Mouse (Mus musculus) megakaryocyte, embryonic 14.5 days (primary cell): ENCODE data around the gene Slc35e3. TPM values are rescaled to one million over a fixed set of nuclear protein-coding genes. Genes with fewer than 3 reads are reported as not detected.

ENCODE experiments used
- H3K27me3 ChIP-seq: replicated peaks from 2 replicates; pipeline ENCODE3; 2012; ENCODE audit warnings: inconsistent platforms
- H3K36me3 ChIP-seq: replicated peaks from 2 replicates; pipeline ENCODE3; 2012; ENCODE audit warnings: low read length, inconsistent platforms, mixed read lengths
- H3K4me1 ChIP-seq: 2 replicates; pipeline ENCODE4 v1.6.1; 2012; ENCODE audit warnings: inconsistent platforms
- H3K4me3 ChIP-seq: replicated peaks from 2 replicates; pipeline ENCODE3; 2012; ENCODE audit warnings: moderate library complexity, mild to moderate bottlenecking, inconsistent platforms
- H3K9me3 ChIP-seq: 2 replicates; pipeline ENCODE4 v1.6.1; 2012; ENCODE audit warnings: inconsistent platforms
- FLI1 ChIP-seq: IDR thresholded peaks from 2 replicates; pipeline ENCODE4 v1.6.1; 2012; ENCODE audit warnings: low read length, inconsistent platforms, mixed read lengths
- GATA1 ChIP-seq: IDR thresholded peaks from 3 replicates; pipeline ENCODE4 v1.6.1; 2012; ENCODE audit warnings: mixed read lengths, low read length, inconsistent platforms, borderline replicate concordance
- polyA plus RNA-seq: library from polyadenylated mRNA; stranded (reverse); fragments of >175 nt; gene quantifications from 2 replicates; pipeline ENCODE4 v1.2.3, GENCODE M21; 2012; ENCODE audit warnings: low replicate concordance; ENCODE audit not compliant: insufficient read depth

Gene Slc35e3
- polyA plus RNA-seq, 1 experiment: 0.47 TPM

GRCm38 (mm10) chr10:117755799-117756467 lies 9.8 kb upstream of the Slc35e3 start:
- peaks cover 95% of the 10 kb centered on the region for H3K36me3 ChIP-seq
- H3K4me1 ChIP-seq: peaks cover 16% of the 10 kb centered on the region
- no peaks in the 10 kb centered on the region for H3K9me3 ChIP-seq
- H3K4me3 ChIP-seq: peak overlapping the region; percentile 39
- TF ChIP-seq GATA1 (no peak), FLI1 (no peak)
- no peaks in the 10 kb centered on the region for H3K27me3 ChIP-seq

DNA sequence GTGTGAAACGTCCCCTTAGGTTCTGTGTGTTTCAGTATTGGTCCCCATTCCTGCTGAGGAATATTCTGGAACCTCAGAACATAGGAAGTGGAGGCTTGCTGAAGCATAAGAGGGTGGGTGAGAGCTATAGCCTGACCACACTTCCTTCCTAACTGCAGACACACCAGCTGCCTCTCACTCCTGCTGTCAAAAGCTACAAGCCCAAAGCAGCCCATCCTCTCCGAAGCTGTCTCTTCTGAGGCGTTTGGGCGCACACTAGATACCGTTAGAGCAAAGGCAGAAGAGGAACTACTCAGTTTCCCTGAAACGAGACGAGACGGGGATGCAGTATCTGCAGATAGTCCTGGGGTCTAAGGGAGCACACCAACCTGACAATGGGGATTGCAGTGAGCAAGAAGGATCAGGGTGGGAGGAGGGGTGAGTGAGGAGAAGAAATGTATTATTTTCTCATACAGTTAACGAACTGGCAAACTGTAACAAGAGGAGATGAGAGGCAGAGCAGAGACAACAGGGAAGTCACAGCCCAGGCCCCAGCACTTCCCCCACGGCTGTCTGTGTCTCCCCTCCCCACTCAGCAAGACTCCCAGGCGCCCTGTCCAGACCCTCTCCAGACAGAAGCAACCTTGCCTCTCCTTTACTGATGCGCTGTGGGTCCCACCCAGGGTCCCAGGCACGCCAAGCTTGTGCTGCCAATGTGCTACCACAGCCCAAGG lies 9.1 kb upstream of the Slc35e3 start:
- Histone ChIP-seq H3K4me3 (peak overlapping the region; percentile 66), H3K27me3 (no peaks in the 10 kb centered on the region), H3K4me1 (peaks cover 16% of the 10 kb centered on the region), H3K9me3 (peaks cover under 1% of the 10 kb centered on the region; the same call in 1 of the 2 replicates), H3K36me3 (peaks cover 94% of the 10 kb centered on the region)
- TF ChIP-seq GATA1: no peak
- no peak for TF ChIP-seq FLI1

DNA sequence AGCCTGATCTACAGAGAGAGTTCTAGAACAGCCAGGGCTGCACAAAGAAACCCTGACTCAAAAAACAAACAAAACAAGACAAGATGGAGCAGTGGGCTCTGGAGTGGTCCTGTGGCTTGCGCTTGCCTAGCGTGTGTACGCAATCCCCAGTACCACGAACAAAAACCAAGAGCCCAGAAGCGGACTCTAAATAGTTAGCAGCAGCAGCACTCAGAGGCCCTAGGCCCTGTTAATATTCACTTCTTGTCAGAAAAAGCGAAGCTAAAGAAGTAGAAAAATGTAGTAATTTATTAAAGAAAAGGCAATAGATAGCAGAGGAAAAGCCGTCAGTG lies 8.4 kb upstream of the Slc35e3 start:
- TF ChIP-seq FLI1: no peak
- TF ChIP-seq GATA1: no peak
- Histone ChIP-seq H3K4me1 (peaks cover 16% of the 10 kb centered on the region), H3K4me3 (no peak overlapping the region), H3K36me3 (peaks cover 93% of the 10 kb centered on the region), H3K9me3 (peaks cover 7% of the 10 kb centered on the region), H3K27me3 (no peaks in the 10 kb centered on the region)

GRCm38 (mm10) chr10:117753711-117754608 lies 7.8 kb upstream of the Slc35e3 start:
- Histone ChIP-seq H3K27me3 (no peaks in the 10 kb centered on the region), H3K4me1 (peaks cover 16% of the 10 kb centered on the region), H3K9me3 (peaks cover 7% of the 10 kb centered on the region), H3K4me3 (no peak overlapping the region), H3K36me3 (peaks cover 93% of the 10 kb centered on the region)
- TF ChIP-seq FLI1 (no peak), GATA1 (no peak)

- Histone ChIP-seq H3K4me3 (no peak overlapping the region), H3K4me1 (peaks cover 16% of the 10 kb centered on the region), H3K27me3 (no peaks in the 10 kb centered on the region), H3K36me3 (peaks cover 93% of the 10 kb centered on the region), H3K9me3 (peaks cover 7% of the 10 kb centered on the region)
- TF ChIP-seq GATA1 (no peak), FLI1 (no peak)
Observed at GRCm38 (mm10) chr10:117752851-117753647, 6.9 kb upstream of the Slc35e3 start.

DNA sequence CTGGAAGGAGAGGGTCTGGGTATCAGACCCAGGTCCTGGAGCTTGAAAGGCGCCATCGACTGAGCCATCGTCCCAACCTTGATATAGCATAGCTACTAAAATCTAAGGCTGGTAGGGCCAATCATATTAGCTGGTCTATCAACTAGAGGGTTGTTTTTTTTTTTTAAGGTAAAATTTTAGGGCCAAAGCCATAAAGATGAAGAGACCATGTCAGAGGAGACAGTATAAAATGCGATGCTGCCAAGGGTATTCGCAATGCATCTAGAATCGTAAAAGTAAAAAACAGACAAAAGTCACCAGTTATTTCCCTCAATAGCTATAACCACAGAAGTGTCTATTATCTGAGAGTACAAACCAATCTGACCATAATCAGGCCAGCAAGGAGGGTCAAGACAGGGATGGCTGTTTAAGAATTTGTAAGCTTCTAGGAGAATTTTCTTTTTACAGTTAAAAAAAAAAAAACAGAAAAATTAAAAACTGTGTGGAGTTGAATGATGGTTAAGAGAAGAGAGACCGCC lies 6.2 kb upstream of the Slc35e3 start:
- no peak for TF ChIP-seq GATA1
- TF ChIP-seq FLI1: no peak
- Histone ChIP-seq H3K36me3 (peaks cover 90% of the 10 kb centered on the region), H3K4me3 (no peak overlapping the region), H3K27me3 (no peaks in the 10 kb centered on the region), H3K4me1 (peaks cover 20% of the 10 kb centered on the region), H3K9me3 (peaks cover 7% of the 10 kb centered on the region)

GRCm38 (mm10) chr10:117751744-117752143 lies 5.6 kb upstream of the Slc35e3 start:
- H3K4me3 ChIP-seq: no peak overlapping the region
- peaks cover 7% of the 10 kb centered on the region for H3K9me3 ChIP-seq
- TF ChIP-seq FLI1: no peak
- TF ChIP-seq GATA1: no peak
- H3K36me3 ChIP-seq: peaks cover 84% of the 10 kb centered on the region
- no peaks in the 10 kb centered on the region for H3K27me3 ChIP-seq
- peaks cover 20% of the 10 kb centered on the region for H3K4me1 ChIP-seq

- no peak for TF ChIP-seq GATA1
- TF ChIP-seq FLI1: no peak
- H3K4me3 ChIP-seq: no peak overlapping the region
- peaks cover 20% of the 10 kb centered on the region for H3K4me1 ChIP-seq
- H3K27me3 ChIP-seq: no peaks in the 10 kb centered on the region
- H3K36me3 ChIP-seq: peaks cover 79% of the 10 kb centered on the region
- peaks cover 7% of the 10 kb centered on the region for H3K9me3 ChIP-seq
Observed at GRCm38 (mm10) chr10:117751282-117751610, 5.1 kb upstream of the Slc35e3 start.

DNA sequence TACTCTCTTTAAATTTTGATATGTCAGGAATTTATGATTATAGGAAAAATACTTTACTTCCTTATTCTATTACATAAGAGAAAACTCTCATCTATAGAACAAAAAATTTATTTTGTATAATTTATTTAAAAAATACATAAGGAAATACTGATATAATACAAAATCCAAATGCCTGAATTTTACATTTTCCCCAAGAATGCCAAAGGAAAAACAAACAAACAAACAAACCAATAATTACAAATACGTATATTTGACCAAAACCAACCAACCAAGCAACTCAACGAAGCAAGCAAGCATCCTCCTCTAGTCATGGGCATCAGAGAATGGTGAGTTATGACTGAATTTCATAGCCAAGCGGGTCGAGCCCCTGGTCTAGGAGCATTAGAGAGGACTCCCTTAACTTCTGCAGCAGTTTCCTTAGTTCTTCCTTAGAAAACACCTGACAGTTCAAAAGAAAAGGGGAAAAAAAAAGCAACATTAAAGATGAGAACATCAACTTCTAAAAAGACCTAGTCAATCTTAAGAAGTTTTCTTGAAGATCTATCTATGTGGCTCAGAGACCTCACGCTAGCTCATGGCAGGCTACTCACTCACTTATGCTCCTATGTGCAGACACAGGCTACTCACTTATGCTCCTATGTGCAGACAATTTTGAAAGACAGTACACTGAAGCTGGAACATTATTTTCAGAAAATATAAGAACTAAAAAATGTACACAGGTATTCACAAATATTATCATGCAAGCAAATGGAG lies 4.5 kb upstream of the Slc35e3 start:
- H3K4me3 ChIP-seq: no peak overlapping the region
- H3K27me3 ChIP-seq: no peaks in the 10 kb centered on the region
- no peak for TF ChIP-seq FLI1
- TF ChIP-seq GATA1: no peak
- H3K36me3 ChIP-seq: peaks cover 73% of the 10 kb centered on the region
- H3K9me3 ChIP-seq: peaks cover 7% of the 10 kb centered on the region
- H3K4me1 ChIP-seq: peaks cover 16% of the 10 kb centered on the region
